Mouse (Mus musculus) hematopoietic multipotent progenitor cell, adult 10-12 weeks (in vitro differentiated cells): ENCODE data around the gene Cyp4a12a. TPM values are rescaled to one million over a fixed set of nuclear protein-coding genes. Genes with fewer than 3 reads are reported as not detected.

ENCODE experiments used
- polyA plus RNA-seq: library from polyadenylated mRNA; stranded (reverse); fragments of >175 nt; gene quantifications from 2 replicates; pipeline ENCODE4 v1.2.3, GENCODE M21; 2012; ENCODE audit warnings: low replicate concordance

The Cyp4a12a gene
- not detected in 2 replicates for polyA plus RNA-seq

DNA sequence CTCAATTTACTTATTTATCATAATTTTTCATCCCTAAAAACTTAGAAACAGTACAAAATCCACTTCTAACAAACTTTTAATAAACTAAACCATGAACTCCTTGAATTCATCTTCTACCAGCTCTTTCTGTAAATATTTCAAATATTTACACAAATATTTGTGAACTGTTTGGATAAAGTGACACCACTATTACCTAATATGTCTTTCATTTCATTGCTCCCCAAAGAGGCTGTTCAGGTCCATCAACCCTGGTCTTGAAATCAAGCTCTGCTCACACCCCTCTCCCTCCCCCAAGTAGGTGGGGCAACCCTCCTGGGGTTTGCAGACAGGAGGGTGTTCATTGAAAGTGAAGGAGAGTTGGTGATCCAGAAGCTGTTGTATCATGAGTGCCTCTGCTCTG, at the start of gene Cyp4a12a:
Cyp4a12a (plus strand) TSS at position 301 of the 400 bp plus-strand sequence.

Other genes with a start within 250 kb of the Cyp4a12a start
- gene Tal1, start 242.6 kb upstream of the Cyp4a12a start, polyA plus RNA-seq: 4.7 and 46.8 TPM in 2 replicates
- gene Pdzk1ip1, start 210.3 kb upstream of the Cyp4a12a start, polyA plus RNA-seq: 0.48 and 10.6 TPM in 2 replicates
- not detected in 2 replicates for gene Cyp4x1, start 164.8 kb upstream of the Cyp4a12a start, polyA plus RNA-seq
- not detected in 2 replicates for gene Cyp4a29, start 57.0 kb upstream of the Cyp4a12a start, polyA plus RNA-seq
- gene Cyp4a12b, start 112.6 kb downstream of the Cyp4a12a start, polyA plus RNA-seq: not detected in 2 replicates
- gene Cyp4a30b, start 153.6 kb downstream of the Cyp4a12a start, polyA plus RNA-seq: not detected in 2 replicates
- gene Cyp4a14, start 197.1 kb downstream of the Cyp4a12a start, polyA plus RNA-seq: not detected in 2 replicates
- not detected in 2 replicates for gene Cyp4a10, start 219.2 kb downstream of the Cyp4a12a start, polyA plus RNA-seq